Mouse (Mus musculus) G1E (cell line): ENCODE measurements around the gene Pfn4. TPM values are rescaled to one million over a fixed set of nuclear protein-coding genes. Genes with fewer than 3 reads are reported as not detected.
"Not testable (repeated sequence)": the region's sequence is repeated elsewhere in the genome, so short reads cannot be mapped to it uniquely, and the experiment has no call there.

Experiments used
- ATAC-seq: 2 replicates; pipeline ENCODE4 v1.8.0; 2016; ENCODE audit warnings: mild to moderate bottlenecking; ENCODE audit not compliant: insufficient number of reproducible peaks, poor library complexity, low FRiP score, severe bottlenecking; ENCODE audit errors: extremely low read depth
- DNase-seq: peaks from one replicate; pipeline ENCODE4 v3.0.0; 2012; ENCODE audit warnings: low spot score
- H3K27me3 ChIP-seq: 2 replicates; pipeline ENCODE4 v1.6.1; 2012; ENCODE audit warnings: mild to moderate bottlenecking, low read length, inconsistent platforms; ENCODE audit not compliant: insufficient read depth
- H3K36me3 ChIP-seq: replicated peaks from 2 replicates; pipeline ENCODE3; 2012; ENCODE audit warnings: mild to moderate bottlenecking, inconsistent platforms
- H3K4me1 ChIP-seq: 2 replicates; pipeline ENCODE4 v1.6.1; 2012; ENCODE audit warnings: low read depth, low read length, inconsistent platforms, mixed read lengths; ENCODE audit not compliant: insufficient read depth
- H3K4me3 ChIP-seq: 2 replicates; pipeline ENCODE4 v1.5.1; 2012; ENCODE audit warnings: low read depth, mild to moderate bottlenecking, inconsistent platforms, low read length, moderate library complexity, mixed read lengths
- H3K9me3 ChIP-seq: replicated peaks from 2 replicates; pipeline ENCODE4 v1.6.1; 2012; ENCODE audit warnings: inconsistent platforms
- CTCF ChIP-seq: IDR thresholded peaks from 2 replicates; pipeline ENCODE4 v1.5.1; 2012; ENCODE audit warnings: low read depth, low read length, inconsistent platforms, mixed read lengths
- GATA1 ChIP-seq: IDR thresholded peaks from 2 replicates; pipeline ENCODE4 v1.6.1; 2012; ENCODE audit warnings: borderline replicate concordance, low read length, inconsistent platforms, mixed read lengths
- GATA2 ChIP-seq: IDR thresholded peaks from 2 replicates; pipeline ENCODE4 v1.6.1; 2012; ENCODE audit warnings: low read depth, low read length, inconsistent platforms, borderline replicate concordance
- POLR2AphosphoS5 ChIP-seq: IDR thresholded peaks from 2 replicates; pipeline ENCODE4 v1.6.1; 2012; ENCODE audit warnings: low read depth, low read length, inconsistent platforms; ENCODE audit not compliant: insufficient replicate concordance
- TAL1 ChIP-seq: conservative IDR thresholded peaks from 2 replicates; pipeline ENCODE4 v1.6.1; 2012; ENCODE audit warnings: low read depth, low read length, inconsistent platforms, mixed read lengths
- polyA plus RNA-seq: library from polyadenylated mRNA; stranded (reverse); fragments of >175 nt; gene quantifications from 2 replicates; pipeline ENCODE4 v1.2.3, GENCODE M21; 2012
- total RNA-seq, 2 experiments: library from RNA; stranded (forward) in 1 of 2; stranded (reverse) in 1 of 2; fragments of 200-1000 nt in 1 of 2; fragments of >200 nt in 1 of 2; fragmentation: Nextera tagmentation in 1 of 2; gene quantifications; 2 replicates each; pipeline ENCODE4 v1.2.3; 2014 to 2017

The Pfn4 gene
- total and polyA plus RNA-seq, 3 experiments: 0.05 TPM; not detected in 2

- Histone ChIP-seq H3K27me3 (peaks cover 8% of the 10 kb centered on the region; the same call in 1 of the 2 replicates), H3K4me3 (no peak overlapping the region), H3K36me3 (no peaks in the 10 kb centered on the region), H3K9me3 (no peaks in the 10 kb centered on the region), H3K4me1 (no peaks in the 10 kb centered on the region)
- no peak for TF ChIP-seq GATA2
- TF ChIP-seq GATA1: no peak
- TF ChIP-seq CTCF: no peak
- no peak for TF ChIP-seq TAL1
- no peak for TF ChIP-seq POLR2AphosphoS5
- DNase-seq (no peak), ATAC-seq (no peak)
Measured at GRCm38 (mm10) chr12:4783598-4783997, 14.8 kb downstream of the Pfn4 start.

GRCm38 (mm10) chr12:4784466-4784865 lies 15.6 kb downstream of the Pfn4 start:
- no peak overlapping the region for H3K4me3 ChIP-seq
- H3K36me3 ChIP-seq: no peaks in the 10 kb centered on the region
- H3K4me1 ChIP-seq: no peaks in the 10 kb centered on the region
- H3K27me3 ChIP-seq: peaks cover 8% of the 10 kb centered on the region; the same call in 1 of the 2 replicates
- ATAC-seq: no peak
- DNase-seq: no peak
- no peak for TF ChIP-seq CTCF
- TF ChIP-seq POLR2AphosphoS5: no peak
- TF ChIP-seq GATA2: no peak
- no peak for TF ChIP-seq GATA1
- TF ChIP-seq TAL1: no peak
- no peaks in the 10 kb centered on the region for H3K9me3 ChIP-seq

- not testable (repeated sequence) for DNase-seq, H3K4me1 ChIP-seq, H3K36me3 ChIP-seq, H3K9me3 ChIP-seq, ATAC-seq, H3K4me3 ChIP-seq
- H3K27me3 ChIP-seq: peaks cover 12% of the 10 kb centered on the region
Measured at GRCm38 (mm10) chr12:4788128-4788527, 19.3 kb downstream of the Pfn4 start.

- Histone ChIP-seq H3K27me3 (peaks cover 14% of the 10 kb centered on the region), H3K36me3 (no peaks in the 10 kb centered on the region), H3K4me3 (no peak overlapping the region; the same call in 1 of the 2 replicates), H3K4me1 (no peaks in the 10 kb centered on the region), H3K9me3 (no peaks in the 10 kb centered on the region)
- ATAC-seq (no peak), DNase-seq (no peak)
- no peak for TF ChIP-seq GATA2
- no peak for TF ChIP-seq GATA1
- no peak for TF ChIP-seq TAL1
- TF ChIP-seq POLR2AphosphoS5: no peak
- no peak for TF ChIP-seq CTCF
Measured at GRCm38 (mm10) chr12:4793718-4794117, 24.9 kb downstream of the Pfn4 start.

GRCm38 (mm10) chr12:4797471-4797870 lies 28.6 kb downstream of the Pfn4 start:
- DNase-seq, H3K36me3 ChIP-seq, ATAC-seq, H3K9me3 ChIP-seq, H3K4me1 ChIP-seq, H3K4me3 ChIP-seq: not testable (repeated sequence)
- peaks cover 12% of the 10 kb centered on the region for H3K27me3 ChIP-seq

- DNase-seq (no peak), ATAC-seq (no peak)
- Histone ChIP-seq H3K27me3 (peaks cover 26% of the 10 kb centered on the region), H3K36me3 (no peaks in the 10 kb centered on the region), H3K9me3 (no peaks in the 10 kb centered on the region), H3K4me3 (no peak overlapping the region), H3K4me1 (no peaks in the 10 kb centered on the region)
- TF ChIP-seq GATA1 (no peak), TAL1 (no peak), POLR2AphosphoS5 (no peak), GATA2 (no peak), CTCF (no peak)
Measured at GRCm38 (mm10) chr12:4811036-4811435, 42.2 kb downstream of the Pfn4 start.

- TF ChIP-seq POLR2AphosphoS5 (no peak), TAL1 (no peak), GATA1 (no peak), GATA2 (no peak), CTCF (no peak)
- DNase-seq (no peak), ATAC-seq (no peak)
- Histone ChIP-seq H3K9me3 (no peaks in the 10 kb centered on the region), H3K27me3 (peaks cover 26% of the 10 kb centered on the region), H3K4me1 (peaks cover 4% of the 10 kb centered on the region), H3K4me3 (no peak overlapping the region), H3K36me3 (no peaks in the 10 kb centered on the region)
Measured at GRCm38 (mm10) chr12:4811705-4812104, 42.9 kb downstream of the Pfn4 start.
